Mouse (Mus musculus): ENCODE measurements at regions not wholly inside any gene's neighbourhood (a gene's known extent, or its start where the extent isn't known, plus 50 kb on each side); places are given as distances from the start of the nearest gene placed in this dataset.

GRCm38 (mm10) chr13:45181529-45182230 is 103.2 kb downstream of the Gm9817 start:
- no peak overlapping the region for H3K27ac ChIP-seq (ENCODE audit: insufficient read depth, low read length)
- H3K4me3 ChIP-seq (ENCODE audit: insufficient read depth, low read length), result no peak overlapping the region
- TF ChIP-seq POLR2A (IDR thresholded peaks at IDR 0.05; ENCODE audit: low read depth, low read length) (no peak), CTCF (IDR thresholded peaks at IDR 0.05; ENCODE audit: borderline replicate concordance, insufficient read depth, low read length) (no peak)
- H3K4me1 ChIP-seq (ENCODE audit: control insufficient read depth, insufficient read depth, low read length), result no peaks in the 10 kb centered on the region

- H3K27ac ChIP-seq (ENCODE audit: insufficient read depth, low read length), result no peak overlapping the region
- H3K4me3 ChIP-seq (ENCODE audit: insufficient read depth, low read length), result no peak overlapping the region
- no peak for TF ChIP-seq POLR2A (IDR thresholded peaks at IDR 0.05; ENCODE audit: low read depth, low read length)
- no peak for TF ChIP-seq CTCF (IDR thresholded peaks at IDR 0.05; ENCODE audit: borderline replicate concordance, insufficient read depth, low read length)
- no peaks in the 10 kb centered on the region for H3K4me1 ChIP-seq (ENCODE audit: control insufficient read depth, insufficient read depth, low read length)
Measured at GRCm38 (mm10) chr13:45189389-45189788, 110.9 kb downstream of the Gm9817 start.

- no peak overlapping the region for H3K27ac ChIP-seq (ENCODE audit: insufficient read depth, low read length)
- no peak overlapping the region for H3K4me3 ChIP-seq (ENCODE audit: insufficient read depth, low read length)
- TF ChIP-seq POLR2A (IDR thresholded peaks at IDR 0.05; ENCODE audit: low read depth, low read length), result no peak
- no peak for TF ChIP-seq CTCF (IDR thresholded peaks at IDR 0.05; ENCODE audit: borderline replicate concordance, insufficient read depth, low read length)
- no peaks in the 10 kb centered on the region for H3K4me1 ChIP-seq (ENCODE audit: control insufficient read depth, insufficient read depth, low read length)
Measured at GRCm38 (mm10) chr13:45190151-45190550, 111.7 kb downstream of the Gm9817 start.

GRCm38 (mm10) chr13:45192079-45192478 is 113.6 kb downstream of the Gm9817 start:
- Histone ChIP-seq H3K4me3 (ENCODE audit: insufficient read depth, low read length) (no peak overlapping the region), H3K4me1 (ENCODE audit: control insufficient read depth, insufficient read depth, low read length) (no peaks in the 10 kb centered on the region), H3K27ac (ENCODE audit: insufficient read depth, low read length) (no peak overlapping the region)
- TF ChIP-seq POLR2A (IDR thresholded peaks at IDR 0.05; ENCODE audit: low read depth, low read length), result no peak
- TF ChIP-seq CTCF (IDR thresholded peaks at IDR 0.05; ENCODE audit: borderline replicate concordance, insufficient read depth, low read length), result no peak

GRCm38 (mm10) chr13:45195562-45195961 is 117.1 kb downstream of the Gm9817 start:
- H3K4me1 ChIP-seq (ENCODE audit: control insufficient read depth, insufficient read depth, low read length), result no peaks in the 10 kb centered on the region
- no peak overlapping the region for H3K4me3 ChIP-seq (ENCODE audit: insufficient read depth, low read length)
- TF ChIP-seq POLR2A (IDR thresholded peaks at IDR 0.05; ENCODE audit: low read depth, low read length), result no peak
- no peak overlapping the region for H3K27ac ChIP-seq (ENCODE audit: insufficient read depth, low read length)

GRCm38 (mm10) chr13:45196363-45196762 is 117.9 kb downstream of the Gm9817 start:
- TF ChIP-seq CTCF (IDR thresholded peaks at IDR 0.05; ENCODE audit: borderline replicate concordance, insufficient read depth, low read length) (no peak), POLR2A (IDR thresholded peaks at IDR 0.05; ENCODE audit: low read depth, low read length) (no peak)

GRCm38 (mm10) chr13:45200511-45201120 is 122.1 kb downstream of the Gm9817 start:
- Histone ChIP-seq H3K4me3 (ENCODE audit: insufficient read depth, low read length) (no peak overlapping the region), H3K27ac (ENCODE audit: insufficient read depth, low read length) (no peak overlapping the region), H3K4me1 (ENCODE audit: control insufficient read depth, insufficient read depth, low read length) (no peaks in the 10 kb centered on the region)
- TF ChIP-seq POLR2A (IDR thresholded peaks at IDR 0.05; ENCODE audit: low read depth, low read length) (no peak), CTCF (IDR thresholded peaks at IDR 0.05; ENCODE audit: borderline replicate concordance, insufficient read depth, low read length) (no peak)

More at GRCm38 (mm10) chr13:45196363-45196762, 117.9 kb downstream of the Gm9817 start:
- H3K4me1 ChIP-seq (ENCODE audit: control insufficient read depth, insufficient read depth, low read length), result no peaks in the 10 kb centered on the region
- H3K27ac ChIP-seq (ENCODE audit: insufficient read depth, low read length), result no peak overlapping the region
- no peak overlapping the region for H3K4me3 ChIP-seq (ENCODE audit: insufficient read depth, low read length)

GRCm38 (mm10) chr13:45204856-45205255 is 126.4 kb downstream of the Gm9817 start:
- Histone ChIP-seq H3K27ac (ENCODE audit: insufficient read depth, low read length) (no peak overlapping the region), H3K4me3 (ENCODE audit: insufficient read depth, low read length) (no peak overlapping the region), H3K4me1 (ENCODE audit: control insufficient read depth, insufficient read depth, low read length) (no peaks in the 10 kb centered on the region)
- no peak for TF ChIP-seq CTCF (IDR thresholded peaks at IDR 0.05; ENCODE audit: borderline replicate concordance, insufficient read depth, low read length)
- TF ChIP-seq POLR2A (IDR thresholded peaks at IDR 0.05; ENCODE audit: low read depth, low read length), result no peak

- H3K4me3 ChIP-seq (ENCODE audit: insufficient read depth, low read length), result no peak overlapping the region
Measured at GRCm38 (mm10) chr13:45208540-45209197, 130.2 kb downstream of the Gm9817 start.

GRCm38 (mm10) chr13:45211241-45211640 is 132.7 kb downstream of the Gm9817 start:
- TF ChIP-seq POLR2A (IDR thresholded peaks at IDR 0.05; ENCODE audit: low read depth, low read length) (no peak), CTCF (IDR thresholded peaks at IDR 0.05; ENCODE audit: borderline replicate concordance, insufficient read depth, low read length) (no peak)
- H3K4me3 ChIP-seq (ENCODE audit: insufficient read depth, low read length), result no peak overlapping the region
- no peak overlapping the region for H3K27ac ChIP-seq (ENCODE audit: insufficient read depth, low read length)
- H3K4me1 ChIP-seq (ENCODE audit: control insufficient read depth, insufficient read depth, low read length), result no peaks in the 10 kb centered on the region

More at GRCm38 (mm10) chr13:45208540-45209197, 130.2 kb downstream of the Gm9817 start:
- no peak overlapping the region for H3K27ac ChIP-seq (ENCODE audit: insufficient read depth, low read length)
- TF ChIP-seq CTCF (IDR thresholded peaks at IDR 0.05; ENCODE audit: borderline replicate concordance, insufficient read depth, low read length) (no peak), POLR2A (IDR thresholded peaks at IDR 0.05; ENCODE audit: low read depth, low read length) (no peak)
- no peaks in the 10 kb centered on the region for H3K4me1 ChIP-seq (ENCODE audit: control insufficient read depth, insufficient read depth, low read length)
